Mouse (Mus musculus) Muller cell, postnatal 12 days (primary cell): ENCODE measurements around the gene Siae.

Experiments used
- DNase-seq: peaks from one replicate; pipeline ENCODE4 v3.0.0-alpha.2; 2015; ENCODE audit errors: inconsistent ontology term

Siae gene

DNA sequence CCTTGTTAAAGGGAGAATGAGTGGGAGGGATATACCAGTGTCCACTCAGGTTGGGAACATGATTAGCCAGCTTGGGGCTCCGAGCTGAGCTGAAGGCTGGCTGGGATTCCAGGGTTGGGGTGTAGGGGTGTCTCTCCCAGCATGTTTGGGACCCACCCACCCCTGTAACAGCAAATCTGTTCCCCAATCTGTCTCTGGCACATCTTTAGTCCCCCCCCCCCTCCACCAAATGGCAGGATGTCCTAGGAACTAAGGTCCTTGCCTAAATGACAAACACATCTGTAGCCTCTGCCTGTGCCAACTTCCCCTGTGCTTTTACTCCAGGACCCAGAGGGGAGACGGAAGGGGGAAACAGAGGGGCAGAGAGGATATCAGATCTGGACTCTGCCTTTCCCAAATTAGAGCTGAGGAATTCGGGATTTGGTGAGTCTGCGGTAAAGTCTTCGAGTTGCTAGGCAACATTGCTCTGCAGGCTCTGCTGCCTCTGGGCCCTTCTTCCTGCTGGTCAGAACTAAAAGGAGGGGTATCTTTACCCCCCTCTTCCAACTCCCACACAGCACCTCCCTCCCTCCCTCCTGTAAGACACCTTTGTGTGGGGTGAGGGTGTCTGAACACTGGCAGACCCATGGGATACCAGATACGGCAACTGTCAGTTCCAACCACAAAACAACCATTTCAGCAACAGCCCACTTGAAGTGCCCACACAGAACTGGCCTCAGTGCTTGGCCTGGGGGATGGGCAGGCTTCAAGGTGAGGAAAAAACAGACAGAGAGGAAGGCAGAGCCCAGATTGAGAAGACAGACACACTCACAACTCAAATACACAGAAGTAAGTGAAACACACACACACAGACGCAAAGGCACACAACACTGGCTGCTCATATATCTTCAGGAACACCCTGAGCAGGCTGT is at the start of gene Siae:
Siae (plus strand) TSS at position 861 of the 911 bp plus-strand sequence.
- DNase-seq, result no peak

DNA sequence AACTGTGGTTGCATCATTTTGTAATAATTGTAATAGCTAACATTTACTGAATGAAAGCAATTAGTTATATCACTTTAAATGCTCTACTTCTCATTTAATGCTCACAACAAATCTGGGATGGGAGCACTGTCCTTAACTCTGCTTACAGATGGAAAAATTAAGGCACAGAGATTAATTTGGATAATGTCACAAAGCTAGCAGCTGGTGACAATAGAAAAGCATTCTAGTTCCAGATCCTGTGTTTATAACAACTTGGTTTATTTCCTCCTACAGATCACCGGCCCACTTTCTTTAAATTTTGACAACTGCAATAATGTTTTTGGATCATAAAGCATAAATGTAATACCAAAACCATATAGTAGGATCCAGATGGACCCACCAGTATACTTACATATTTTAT is 49.5 kb upstream of the Siae start:
- DNase-seq, result no peak

DNA sequence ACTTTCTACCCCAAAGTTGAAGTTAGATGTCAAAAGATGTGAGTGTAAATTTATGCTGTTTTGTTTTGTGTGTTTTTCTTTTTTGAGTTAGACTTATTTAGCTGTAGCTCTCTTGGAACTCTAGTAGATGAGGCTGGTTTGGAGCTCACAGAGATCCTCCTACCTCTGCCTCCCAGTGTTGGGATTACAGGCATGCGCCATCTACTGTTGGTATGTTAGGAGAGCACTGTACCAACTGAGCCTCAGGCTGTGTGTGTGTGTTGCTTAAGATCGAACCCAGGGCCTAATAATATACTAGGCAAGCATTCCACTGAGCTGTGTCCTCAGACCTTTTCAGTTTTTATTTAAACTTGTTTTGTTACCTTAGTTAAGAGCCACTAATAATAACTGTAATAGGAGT is 43.4 kb upstream of the Siae start:
- DNase-seq, result no peak

DNA sequence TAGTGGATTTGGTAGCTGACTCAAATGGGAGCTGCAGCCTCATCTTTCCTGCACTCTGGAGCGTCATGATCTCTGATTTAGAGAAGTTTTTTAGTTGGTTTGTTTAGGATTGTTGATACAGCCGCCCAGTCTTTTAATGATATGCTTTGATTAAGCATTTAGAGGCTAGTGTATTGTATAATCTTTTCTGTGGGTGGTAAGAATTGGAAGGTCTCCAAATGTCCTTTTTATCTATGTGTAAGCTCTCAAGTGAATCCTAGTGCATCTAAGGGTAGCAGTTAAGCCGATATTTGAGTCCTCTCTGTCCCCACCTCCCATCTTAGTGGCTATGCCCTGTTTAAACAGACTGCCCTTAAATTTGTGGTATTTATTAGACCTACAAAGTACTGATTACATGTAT is 41.0 kb upstream of the Siae start:
- no peak for DNase-seq

DNA sequence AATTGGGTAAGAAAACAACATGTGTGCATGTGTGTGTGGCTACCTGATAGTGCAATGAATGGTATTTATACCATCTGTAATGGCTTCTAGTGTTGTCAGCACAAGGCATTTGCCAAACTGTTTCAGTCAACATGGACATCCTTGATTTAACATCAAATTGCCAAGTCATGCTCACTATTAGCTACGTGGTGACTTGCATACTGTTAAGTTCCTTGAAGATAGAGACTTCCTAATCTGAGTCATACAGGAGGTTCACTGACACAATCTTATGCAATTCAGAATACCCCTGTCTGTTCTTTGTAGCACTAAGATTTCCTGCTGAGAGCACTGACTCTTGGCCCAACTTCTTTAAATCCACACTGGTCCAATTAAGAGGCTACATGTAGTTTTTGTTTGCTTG is 38.0 kb upstream of the Siae start:
- DNase-seq, result peak; percentile 10

DNA sequence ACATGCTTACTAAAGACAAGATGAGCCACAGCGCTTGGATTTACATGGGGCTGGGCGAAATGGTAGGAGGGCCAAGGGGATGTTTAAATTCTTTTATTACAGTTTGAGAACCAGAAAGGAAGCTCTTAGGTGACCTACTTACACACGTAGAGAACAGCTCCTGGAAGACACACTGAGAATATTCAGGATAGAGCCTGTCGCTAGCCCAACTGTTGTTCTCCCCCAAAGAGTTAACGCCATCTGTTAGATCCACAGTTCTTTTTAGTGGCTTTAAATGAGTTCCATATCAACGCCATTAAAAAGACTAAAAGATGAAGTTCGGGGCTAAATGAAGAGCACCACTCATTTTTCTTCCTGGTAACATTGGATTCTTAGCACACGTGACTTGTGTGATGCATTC is 36.5 kb upstream of the Siae start:
- no peak for DNase-seq

DNA sequence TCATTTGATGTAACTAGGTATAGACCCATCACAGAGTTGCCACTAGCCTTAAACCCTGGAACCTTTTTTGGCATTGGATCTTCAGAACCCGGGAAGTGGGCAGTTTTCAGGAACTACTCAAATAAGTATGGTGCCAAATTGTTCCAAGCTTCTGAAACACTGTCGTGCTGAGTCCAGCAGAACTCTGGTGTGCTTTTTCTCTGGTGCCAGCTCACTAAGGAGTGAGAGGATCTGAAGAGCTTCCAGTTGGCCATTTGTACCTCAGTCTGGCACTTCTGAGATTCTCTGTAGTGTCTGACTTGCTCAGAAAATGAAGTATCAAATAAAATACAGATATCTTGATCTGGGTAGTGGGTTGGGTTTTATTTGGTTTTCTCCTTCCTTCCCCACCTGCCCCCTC is 35.5 kb upstream of the Siae start:
- DNase-seq, result no peak

DNA sequence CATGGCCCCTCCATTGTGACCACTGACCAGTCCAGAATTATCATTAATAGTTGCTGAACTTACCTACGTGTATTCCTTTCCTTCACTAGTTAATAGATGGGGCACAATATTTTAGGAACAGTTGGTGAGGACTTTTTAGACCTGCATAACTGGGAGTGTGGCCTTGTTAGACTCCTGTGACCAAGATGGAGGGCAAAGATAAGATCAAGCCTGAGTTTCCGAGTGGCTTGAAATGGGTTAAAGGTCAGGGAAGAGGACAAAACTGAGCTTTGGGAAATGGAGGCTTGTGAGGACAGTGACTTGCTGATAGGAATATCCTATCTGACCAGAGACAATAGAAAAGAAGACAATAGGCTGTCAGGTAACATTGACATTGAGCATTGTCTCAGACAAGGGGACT is 30.0 kb upstream of the Siae start:
- no peak for DNase-seq

DNA sequence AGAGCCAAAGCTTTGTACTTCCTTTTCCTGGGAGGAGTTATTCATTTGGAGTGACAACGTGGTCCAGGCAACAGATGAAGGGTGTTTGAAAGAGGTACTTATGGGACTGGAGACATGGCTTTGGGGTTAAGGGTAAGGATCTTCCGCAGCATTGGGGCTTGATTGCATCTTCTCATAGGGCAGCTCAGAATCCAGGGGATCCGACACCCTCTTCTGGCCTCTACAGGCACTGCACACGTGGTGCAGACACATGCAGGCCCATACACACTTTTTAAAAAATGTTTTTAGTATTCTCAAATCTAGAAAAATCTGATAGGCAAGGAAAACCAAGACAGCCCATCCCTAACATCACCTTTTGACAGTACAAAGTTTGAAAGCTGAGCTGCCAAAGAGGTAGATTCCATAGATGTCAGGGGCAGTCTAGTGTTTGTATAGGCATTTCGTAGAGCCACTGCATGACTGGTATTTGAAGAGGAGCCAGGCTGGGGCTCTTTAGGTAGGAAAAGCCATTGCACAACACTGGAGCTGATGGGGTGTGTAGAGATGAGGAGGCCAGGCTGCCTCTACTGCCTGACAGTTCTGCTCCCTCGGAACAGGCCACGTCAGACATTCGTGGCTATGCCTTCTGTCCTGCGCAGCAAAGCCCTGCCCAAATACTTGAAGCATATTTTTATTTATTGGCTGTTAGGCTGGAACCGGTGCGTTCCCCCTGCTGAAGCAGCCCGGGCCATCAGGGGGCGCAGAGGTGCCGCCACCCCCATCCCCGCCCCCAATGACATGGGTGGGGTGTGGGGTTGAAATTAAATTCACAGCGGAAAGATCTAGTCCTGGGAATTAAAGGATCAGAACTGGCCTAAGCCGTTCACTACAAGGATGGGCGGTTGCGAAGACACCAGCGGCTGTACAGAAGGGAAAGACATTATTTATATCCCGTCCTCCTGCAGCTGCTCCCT is 28.8 kb upstream of the Siae start:
- no peak for DNase-seq

DNA sequence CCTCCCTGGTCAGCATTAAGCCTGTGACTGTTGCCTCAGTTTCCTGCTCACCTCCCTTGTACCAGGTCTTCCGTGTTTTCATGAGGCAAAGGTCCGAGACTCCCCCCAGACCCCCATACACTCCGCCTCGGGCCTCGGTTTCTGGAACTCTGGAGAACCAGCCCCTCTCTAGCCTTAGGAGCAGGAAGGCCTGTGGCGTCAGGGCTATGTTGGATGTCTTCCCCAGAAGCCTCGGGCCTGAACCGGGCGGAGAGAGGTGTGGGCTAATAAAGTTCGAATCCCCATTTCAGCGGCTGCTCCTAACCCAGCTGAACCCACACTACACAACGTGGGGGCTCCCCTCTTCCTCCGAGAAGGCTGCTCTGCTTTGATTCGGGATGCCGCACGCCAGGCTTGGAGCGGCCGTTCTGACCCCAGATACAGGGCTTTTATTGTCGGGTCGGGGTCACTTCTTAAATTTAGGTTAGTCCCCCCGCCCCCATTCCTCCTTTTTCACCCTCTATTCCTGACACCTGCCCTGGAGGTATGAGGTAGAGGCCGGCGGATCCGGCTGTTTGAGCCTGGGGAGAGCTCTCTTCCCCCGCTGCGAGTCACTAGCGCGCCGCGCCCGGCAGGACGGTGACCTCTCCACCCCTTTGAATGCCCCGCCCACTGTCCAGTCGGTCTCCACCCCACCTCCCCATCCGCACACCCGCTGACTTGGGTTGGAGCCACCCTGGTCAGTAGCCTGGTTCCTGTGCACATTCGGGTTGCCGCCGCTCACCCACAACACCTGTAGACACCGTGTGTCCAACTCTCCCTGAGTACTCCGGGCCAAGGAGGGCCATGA is 27.9 kb upstream of the Siae start, which contains the start of gene Esam:
Esam (plus strand) TSS at position 683 of the 829 bp plus-strand sequence.
- DNase-seq, result peak; percentile 5

DNA sequence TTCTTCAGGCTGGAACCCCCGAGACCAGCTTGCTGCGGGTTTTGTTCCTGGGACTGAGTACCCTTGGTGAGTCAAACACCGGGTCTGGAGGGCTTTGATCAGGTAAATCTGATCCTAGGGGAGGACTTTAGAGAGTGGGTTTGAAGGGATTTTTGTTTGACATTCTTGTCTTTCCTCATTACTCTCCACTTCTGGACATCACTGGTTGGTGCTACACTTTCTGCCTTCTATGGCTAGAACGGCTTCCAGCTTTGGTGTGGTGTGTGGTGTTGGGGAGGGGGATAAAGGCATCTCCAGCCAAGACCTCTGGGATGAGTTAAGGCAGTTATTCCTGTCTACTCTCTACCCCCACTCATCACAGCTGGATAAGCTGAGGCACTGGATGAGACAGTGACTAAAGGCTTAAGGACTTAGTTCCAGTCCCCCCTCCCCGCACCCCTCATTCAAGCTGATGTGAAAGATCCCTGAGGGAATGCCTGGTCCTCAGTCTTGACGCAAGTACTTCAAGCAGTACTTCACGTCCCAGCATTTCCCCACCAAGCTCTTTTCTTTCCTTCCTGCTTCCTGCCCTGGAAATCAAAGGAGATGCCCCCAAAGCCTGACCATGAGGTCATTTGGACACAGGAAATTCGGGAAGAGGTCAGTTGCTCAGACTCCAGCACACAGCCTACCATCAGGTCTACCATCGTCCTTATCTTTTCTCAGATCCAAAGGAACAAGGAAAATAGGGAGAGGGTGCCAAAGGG is 27.1 kb upstream of the Siae start:
- no peak for DNase-seq

DNA sequence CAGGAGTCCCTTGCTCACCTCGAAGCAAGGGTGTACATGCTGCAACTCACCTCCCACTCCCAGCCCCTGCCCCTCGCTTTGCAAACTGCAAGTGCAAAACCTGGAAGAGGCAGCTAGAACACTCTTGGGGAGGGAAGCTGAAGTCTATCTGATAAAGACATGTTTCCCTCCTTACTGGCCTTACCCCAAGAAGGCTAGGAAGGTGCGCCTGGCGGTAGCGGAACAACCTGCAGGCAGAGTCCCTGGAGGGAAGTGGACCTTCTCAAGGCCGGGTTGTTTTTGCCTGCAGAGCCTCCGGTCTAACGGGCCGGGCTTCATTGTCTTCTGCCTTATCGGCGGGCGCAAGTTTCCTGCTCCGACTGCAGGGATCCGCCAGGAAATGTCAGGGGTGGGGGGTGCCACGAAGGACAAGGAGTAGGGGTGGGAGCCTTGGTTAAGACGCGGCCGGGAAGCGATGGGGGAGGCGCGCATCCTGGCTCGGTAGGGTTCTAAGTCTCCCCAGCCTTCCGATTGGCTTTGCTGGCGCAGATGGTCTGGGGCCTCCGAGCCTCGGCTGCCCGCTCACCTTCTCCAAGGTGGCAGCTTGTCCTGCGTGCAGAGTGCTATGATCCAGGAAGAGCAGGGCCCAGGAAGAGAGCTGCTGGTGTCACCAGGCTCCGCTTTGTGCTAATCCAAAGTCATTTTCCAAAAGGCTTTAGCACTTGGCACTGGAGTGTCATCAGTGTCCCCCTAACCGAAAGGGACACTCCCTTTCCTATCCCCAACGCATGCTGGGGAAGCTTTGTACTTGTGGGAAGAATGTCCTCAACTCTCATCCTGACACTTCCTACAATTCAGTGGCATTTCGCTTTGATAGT is 25.2 kb upstream of the Siae start:
- peak; percentile 20 for DNase-seq

DNA sequence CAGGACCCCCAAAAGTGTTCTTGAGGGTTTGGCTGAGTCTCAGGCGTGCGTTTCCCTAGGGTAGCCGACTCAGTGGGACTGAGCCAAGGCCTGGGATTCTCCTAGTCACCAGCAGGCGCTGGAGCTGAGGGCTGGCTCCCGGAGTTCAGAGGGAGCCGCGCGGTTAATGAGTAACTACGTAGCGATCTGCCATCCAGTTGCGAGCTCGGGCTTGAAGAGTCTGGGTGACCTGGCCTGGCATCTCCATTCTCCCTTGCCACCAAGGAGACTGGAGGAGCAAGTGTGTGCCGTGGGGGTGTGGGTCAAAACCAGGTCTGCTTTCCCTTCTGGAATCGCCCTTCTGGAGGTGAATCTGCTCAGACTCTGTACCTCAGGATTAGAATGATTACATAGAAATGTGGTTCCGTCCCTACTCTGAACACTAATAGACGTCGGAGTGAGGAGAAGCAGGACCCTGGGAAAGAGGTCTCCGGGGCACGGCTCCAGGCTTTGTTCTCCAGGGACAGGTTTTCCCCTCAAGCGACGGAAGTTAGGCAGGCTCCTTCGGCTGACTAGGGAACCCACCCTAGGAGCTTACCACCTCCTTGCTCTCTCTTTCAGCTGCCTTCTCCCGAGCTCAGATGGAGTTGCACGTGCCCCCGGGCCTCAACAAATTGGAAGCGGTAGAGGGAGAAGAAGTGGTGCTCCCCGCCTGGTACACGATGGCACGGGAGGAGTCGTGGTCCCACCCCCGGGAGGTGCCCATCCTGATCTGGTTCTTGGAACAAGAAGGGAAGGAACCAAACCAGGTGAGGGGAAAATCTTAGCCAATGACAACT is 24.4 kb upstream of the Siae start:
- peak; percentile 80 for DNase-seq

DNA sequence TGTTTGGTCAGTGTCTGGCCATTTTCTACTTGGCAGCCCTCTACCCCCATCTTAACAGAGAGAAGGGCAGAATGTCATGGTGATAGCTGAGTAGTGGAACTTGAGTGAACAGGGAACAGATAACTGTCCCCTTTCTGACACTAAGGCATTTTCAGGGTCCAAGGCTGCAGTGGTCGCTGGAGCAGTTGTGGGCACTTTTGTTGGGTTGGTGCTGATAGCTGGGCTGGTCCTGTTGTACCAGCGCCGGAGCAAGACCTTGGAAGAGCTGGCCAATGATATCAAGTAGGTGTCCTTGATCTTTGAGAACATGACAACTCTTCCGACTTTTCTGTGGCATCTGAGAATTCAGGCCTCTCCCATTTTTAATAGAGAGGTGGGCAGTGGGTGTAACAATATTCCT is 18.6 kb upstream of the Siae start:
- DNase-seq, result no peak

DNA sequence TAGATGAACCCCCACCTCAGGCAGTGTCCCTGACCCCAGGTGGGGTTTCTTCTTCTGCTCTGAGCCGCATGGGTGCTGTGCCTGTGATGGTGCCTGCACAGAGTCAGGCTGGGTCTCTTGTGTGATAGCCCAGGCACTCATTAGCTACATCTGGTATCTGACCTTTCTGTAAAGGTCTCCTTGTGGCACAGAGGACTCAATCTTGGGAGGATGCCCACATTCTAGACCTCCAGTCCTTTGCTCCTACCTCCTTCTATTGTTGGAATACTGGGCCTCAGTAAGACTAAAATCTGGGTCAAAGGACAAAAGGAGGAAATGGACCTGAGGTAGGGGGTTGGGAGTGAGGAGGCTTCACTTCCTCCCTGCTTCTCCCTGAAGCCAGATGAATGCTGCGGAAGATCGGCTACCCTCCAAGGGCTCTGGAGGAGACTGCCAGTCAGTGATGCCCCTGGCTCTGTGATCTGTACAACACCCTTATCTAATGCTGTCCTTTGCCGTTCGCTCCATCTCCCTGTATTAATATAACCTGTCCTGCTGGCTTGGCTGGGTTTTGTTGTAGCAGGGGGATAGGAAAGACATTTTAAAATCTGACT is 17.7 kb upstream of the Siae start:
- peak; percentile 58 for DNase-seq

DNA sequence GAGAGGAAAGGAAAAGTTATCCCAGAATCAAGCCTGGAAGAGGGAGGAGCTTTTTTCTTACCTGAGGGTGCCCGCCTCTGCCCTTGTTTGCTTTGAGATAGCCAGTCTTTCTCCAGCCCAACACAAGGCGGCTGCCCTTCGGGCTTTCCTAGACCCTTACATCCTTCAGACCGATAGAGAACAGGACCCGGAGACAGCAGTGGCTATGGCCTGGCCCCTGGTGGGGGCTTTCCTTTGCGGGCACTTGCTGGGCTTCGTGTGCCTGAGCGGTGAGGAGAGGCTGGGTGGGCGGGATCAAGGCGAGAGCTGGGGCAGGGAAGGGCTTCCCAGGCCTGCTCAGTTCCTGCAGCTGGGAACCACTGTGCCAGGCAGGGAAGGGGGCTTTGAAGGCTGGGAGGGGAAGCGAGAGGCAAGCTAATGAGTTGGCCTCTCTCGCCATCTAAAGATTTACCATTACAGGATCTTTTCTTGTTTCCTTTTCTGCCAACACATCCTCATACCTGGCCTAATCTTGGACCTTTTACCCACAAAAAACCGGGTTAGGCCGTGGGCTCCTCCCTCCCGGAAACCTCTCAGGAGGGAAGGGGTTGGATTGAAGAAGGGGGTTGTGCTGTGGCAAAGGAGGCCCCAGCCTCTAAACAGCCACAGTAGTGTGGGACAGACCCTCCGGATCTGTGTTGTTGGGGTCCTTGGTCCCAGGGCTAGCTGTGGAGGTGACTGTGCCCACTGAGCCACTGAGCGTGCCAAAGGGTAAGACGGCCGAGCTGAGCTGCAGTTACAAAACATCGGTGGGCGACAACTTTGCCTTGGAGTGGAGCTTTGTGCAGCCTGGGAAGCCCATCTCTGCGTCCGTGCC is 16.1 kb upstream of the Siae start, which contains the start of gene Vsig2:
Vsig2 (plus strand) TSS at position 86 of the 856 bp plus-strand sequence.
- no peak for DNase-seq

DNA sequence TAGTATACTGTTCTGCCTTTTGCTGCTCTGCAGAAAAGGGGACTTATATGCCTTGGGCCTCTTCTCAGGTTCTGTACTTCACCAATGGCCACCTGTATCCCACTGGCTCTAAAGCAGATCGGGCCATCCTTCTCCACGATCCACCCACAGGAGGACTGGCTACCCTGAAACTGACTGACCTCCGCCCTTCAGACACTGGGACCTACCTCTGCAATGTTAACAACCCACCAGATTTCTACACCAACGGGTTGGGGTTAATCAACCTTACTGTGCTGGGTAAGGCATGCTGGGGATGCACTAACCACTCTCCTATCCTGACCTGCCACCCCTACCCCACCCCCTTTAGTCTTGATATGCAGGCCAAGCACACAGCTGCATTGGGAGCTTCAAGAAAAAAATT is 15.3 kb upstream of the Siae start:
- DNase-seq, result no peak
